Mouse (Mus musculus): Measurements from ENCODE around the gene Hoxa3.

Gene Hoxa3

GRCm38 (mm10) chr6:52155471-52155870 is 57.7 kb downstream of the Hoxa3 start:
- no peak for DNase-seq (ENCODE audit: low spot score in 2 of 2)

GRCm38 (mm10) chr6:52154044-52154443 is 59.1 kb downstream of the Hoxa3 start:
- no peak for DNase-seq (ENCODE audit: low spot score in 2 of 2)

GRCm38 (mm10) chr6:52153270-52153669 is 59.9 kb downstream of the Hoxa3 start:
- no peak for DNase-seq (ENCODE audit: low spot score in 2 of 2)

- no peak for DNase-seq (ENCODE audit: low spot score in 2 of 2)
Measured at GRCm38 (mm10) chr6:52152226-52153193, 60.6 kb downstream of the Hoxa3 start.

GRCm38 (mm10) chr6:52151571-52151970 is 61.6 kb downstream of the Hoxa3 start:
- DNase-seq (ENCODE audit: low spot score in 2 of 2), result no peak

GRCm38 (mm10) chr6:52150401-52150966 is 62.7 kb downstream of the Hoxa3 start:
- DNase-seq (ENCODE audit: low spot score in 2 of 2), result no peak

- no peak for DNase-seq (ENCODE audit: low spot score in 2 of 2)
Measured at GRCm38 (mm10) chr6:52139115-52139514, 74.0 kb downstream of the Hoxa3 start.

GRCm38 (mm10) chr6:52138576-52138975 is 74.6 kb downstream of the Hoxa3 start:
- no peak for DNase-seq (ENCODE audit: low spot score in 2 of 2)

- DNase-seq (ENCODE audit: low spot score in 2 of 2), result no peak
Measured at GRCm38 (mm10) chr6:52137841-52138535, 75.1 kb downstream of the Hoxa3 start.

- no peak for DNase-seq (ENCODE audit: low spot score in 2 of 2)
Measured at GRCm38 (mm10) chr6:52123673-52124072, 89.5 kb downstream of the Hoxa3 start.

GRCm38 (mm10) chr6:52121173-52121572 is 92.0 kb downstream of the Hoxa3 start:
- no peak for DNase-seq (ENCODE audit: low spot score in 2 of 2)

Measured in frontal cortex, postnatal 10 days (tissue).